Mouse (Mus musculus) brain, adult 2 months (tissue): ENCODE results near the gene Cdx4.

Source experiments
- DNase-seq: peaks from one replicate; pipeline ENCODE4 v3.0.0; 2011; ENCODE audit warnings: low read depth, low spot score

Gene Cdx4

GRCm38 (mm10) chrX:103321146-103321545 lies at the start of gene Cdx4:
Gene Cdx4 (plus strand): TSS chrX:103321398.
- no peak for DNase-seq

GRCm38 (mm10) chrX:103274325-103274724 lies 46.9 kb upstream of the Cdx4 start:
- DNase-seq, result peak; percentile 35

GRCm38 (mm10) chrX:103286899-103287722 lies 34.1 kb upstream of the Cdx4 start:
- DNase-seq, result no peak

- DNase-seq, result peak; percentile 9
Measured at GRCm38 (mm10) chrX:103287846-103288377, 33.3 kb upstream of the Cdx4 start.

- DNase-seq, result peak; percentile 49
Measured at GRCm38 (mm10) chrX:103288485-103289330, 32.5 kb upstream of the Cdx4 start.

- DNase-seq, result peak; percentile 56
Measured at GRCm38 (mm10) chrX:103298937-103299336, 22.3 kb upstream of the Cdx4 start.

- no peak for DNase-seq
Measured at GRCm38 (mm10) chrX:103308262-103308661, 12.9 kb upstream of the Cdx4 start.

GRCm38 (mm10) chrX:103311723-103312122 lies 9.5 kb upstream of the Cdx4 start:
- no peak for DNase-seq

GRCm38 (mm10) chrX:103314146-103314545 lies 7.1 kb upstream of the Cdx4 start:
- DNase-seq, result no peak

GRCm38 (mm10) chrX:103325900-103326299 lies 4.7 kb downstream of the Cdx4 start:
- DNase-seq, result no peak

GRCm38 (mm10) chrX:103329386-103329785 lies 8.2 kb downstream of the Cdx4 start:
- DNase-seq, result peak; percentile 39

GRCm38 (mm10) chrX:103331125-103331858 lies 10.1 kb downstream of the Cdx4 start:
- no peak for DNase-seq

GRCm38 (mm10) chrX:103341369-103342113 lies 20.3 kb downstream of the Cdx4 start:
- no peak for DNase-seq

- DNase-seq, result no peak
Measured at GRCm38 (mm10) chrX:103355784-103356183, 34.6 kb downstream of the Cdx4 start.

GRCm38 (mm10) chrX:103356287-103356686 lies 35.1 kb downstream of the Cdx4 start, which contains the start of gene Chic1:
Gene Chic1 (plus strand): TSS chrX:103356476.
- peak; percentile 93 for DNase-seq

- peak; percentile 43 for DNase-seq
Measured at GRCm38 (mm10) chrX:103356761-103357236, 35.6 kb downstream of the Cdx4 start.

GRCm38 (mm10) chrX:103366201-103366600 lies 45.0 kb downstream of the Cdx4 start:
- peak; percentile 68 for DNase-seq

- DNase-seq, result no peak
Measured at GRCm38 (mm10) chrX:103368650-103369049, 47.5 kb downstream of the Cdx4 start.

- DNase-seq, result peak; percentile 21
Measured at GRCm38 (mm10) chrX:103371221-103371620, 50.0 kb downstream of the Cdx4 start.

- peak; percentile 47 for DNase-seq
Measured at GRCm38 (mm10) chrX:103371627-103372026, 50.4 kb downstream of the Cdx4 start.

- DNase-seq, result peak; percentile 67
Measured at GRCm38 (mm10) chrX:103374250-103374649, 53.1 kb downstream of the Cdx4 start.
